Mouse (Mus musculus) MEL (cell line): ENCODE results near the gene Spop. TPM values are rescaled to one million over a fixed set of nuclear protein-coding genes. Genes with fewer than 3 reads are reported as not detected.

Experiments used
- DNase-seq: peaks from one replicate; pipeline ENCODE4 v3.0.0; 2011; ENCODE audit warnings: low read depth, low spot score
- H3K27ac ChIP-seq: 2 replicates; pipeline ENCODE4 v1.5.1; 2012; ENCODE audit warnings: low read depth, mild to moderate bottlenecking, control low read depth, low read length, moderate library complexity; ENCODE audit not compliant: control insufficient read depth
- H3K27me3 ChIP-seq, 2 experiments: fragments of 150-350 bp in 1 of 2; sonication (generic) in 1 of 2; 2 replicates each; pipeline ENCODE4 v1.6.1; 2012; ENCODE audit warnings: low read length in 2 of 2, mild to moderate bottlenecking in 2 of 2, improper control_type of control experiment in 1 of 2, moderate library complexity in 1 of 2; ENCODE audit not compliant: insufficient read depth in 2 of 2, control insufficient read depth in 1 of 2
- H3K36me3 ChIP-seq, 2 experiments: 2 replicates each; pipeline ENCODE4 v1.6.1; 2012 to 2014; ENCODE audit warnings: low read length in 2 of 2, improper control_type of control experiment in 1 of 2, inconsistent platforms in 1 of 2, mild to moderate bottlenecking in 1 of 2; ENCODE audit not compliant: insufficient read depth in 2 of 2, control insufficient read depth in 1 of 2
- H3K4me1 ChIP-seq, 2 experiments: fragments of 150-350 bp in 1 of 2; sonication (generic) in 1 of 2; 2 replicates each; pipeline ENCODE4 v1.6.1; 2012; ENCODE audit warnings: low read length in 2 of 2, improper control_type of control experiment in 1 of 2, mild to moderate bottlenecking in 1 of 2; ENCODE audit not compliant: insufficient read depth in 2 of 2, control insufficient read depth in 1 of 2
- H3K4me3 ChIP-seq, 2 experiments: fragments of 150-350 bp in 1 of 2; sonication (generic) in 1 of 2; 2 replicates each; pipeline ENCODE4 v1.5.1; 2012; ENCODE audit warnings: low read depth in 2 of 2, low read length in 2 of 2, mild to moderate bottlenecking in 2 of 2, moderate library complexity in 2 of 2, control low read depth in 1 of 2, improper control_type of control experiment in 1 of 2; ENCODE audit not compliant: control insufficient read depth in 1 of 2, insufficient read depth in 1 of 2
- H3K79me2 ChIP-seq: 2 replicates; pipeline ENCODE4 v1.6.1; 2012; ENCODE audit warnings: mild to moderate bottlenecking, low read length, moderate library complexity; ENCODE audit not compliant: control insufficient read depth, poor library complexity, insufficient read depth
- H3K9ac ChIP-seq: 2 replicates; pipeline ENCODE4 v1.6.1; 2012; ENCODE audit warnings: low read depth, mild to moderate bottlenecking, control low read depth, low read length, moderate library complexity; ENCODE audit not compliant: control insufficient read depth, poor library complexity, severe bottlenecking
- H3K9me3 ChIP-seq: fragments of 150-350 bp; sonication (generic); replicated peaks from 2 replicates; pipeline ENCODE4 v1.6.1; 2012; ENCODE audit warnings: mild to moderate bottlenecking, low read length, improper control_type of control experiment, moderate library complexity; ENCODE audit not compliant: insufficient read depth
- BHLHE40 ChIP-seq: IDR thresholded peaks from 2 replicates; pipeline ENCODE4 v1.6.1; 2012; ENCODE audit warnings: low read depth, mild to moderate bottlenecking, inconsistent platforms, low read length, improper control_type of control experiment, borderline replicate concordance
- CHD1 ChIP-seq: IDR thresholded peaks from 2 replicates; pipeline ENCODE4 v1.6.1; 2012; ENCODE audit warnings: low read depth, mild to moderate bottlenecking, inconsistent platforms, low read length, improper control_type of control experiment
- CHD2 ChIP-seq: IDR thresholded peaks from 2 replicates; pipeline ENCODE4 v1.6.1; 2011; ENCODE audit warnings: low read length, improper control_type of control experiment
- CTCF ChIP-seq, 3 experiments: IDR thresholded peaks in 2 of 3; conservative IDR thresholded peaks in 1 of 3; 2 replicates each; pipeline ENCODE4 v1.5.1; 2011 to 2012; ENCODE audit warnings: low read length in 3 of 3, low read depth in 2 of 3, mild to moderate bottlenecking in 2 of 3, improper control_type of control experiment in 1 of 3, inconsistent platforms in 1 of 3, mixed read lengths in 1 of 3, moderate library complexity in 1 of 3; ENCODE audit not compliant: control insufficient read depth in 1 of 3, insufficient read depth in 1 of 3, poor library complexity in 1 of 3, severe bottlenecking in 1 of 3
- E2F4 ChIP-seq: IDR thresholded peaks from 2 replicates; pipeline ENCODE4 v1.6.1; 2011; ENCODE audit warnings: low read depth, low read length, improper control_type of control experiment, borderline replicate concordance
- EP300 ChIP-seq, 2 experiments: IDR thresholded peaks; 2 replicates each; pipeline ENCODE4 v1.6.1; 2011; ENCODE audit warnings: improper control_type of control experiment in 2 of 2, low read length in 2 of 2, low read depth in 1 of 2, mild to moderate bottlenecking in 1 of 2
- GABPA ChIP-seq: IDR thresholded peaks from 2 replicates; pipeline ENCODE4 v1.6.1; 2012; ENCODE audit warnings: low read depth, mild to moderate bottlenecking, inconsistent platforms, low read length, improper control_type of control experiment, moderate library complexity
- KAT2A ChIP-seq: conservative IDR thresholded peaks from 2 replicates; pipeline ENCODE4 v1.6.1; 2012; ENCODE audit warnings: low read depth, low read length, improper control_type of control experiment, inconsistent platforms
- MAX ChIP-seq: IDR thresholded peaks from 2 replicates; pipeline ENCODE4 v1.6.1; 2011; ENCODE audit warnings: low read length, improper control_type of control experiment
- MAZ ChIP-seq: IDR thresholded peaks from 2 replicates; pipeline ENCODE4 v1.6.1; 2012; ENCODE audit warnings: low read depth, mild to moderate bottlenecking, inconsistent platforms, low read length, improper control_type of control experiment
- MEF2A ChIP-seq: IDR thresholded peaks from 2 replicates; pipeline ENCODE4 v1.6.1; 2014; ENCODE audit warnings: low read depth, mild to moderate bottlenecking, inconsistent platforms, low read length, improper control_type of control experiment; ENCODE audit not compliant: poor library complexity, insufficient replicate concordance, severe bottlenecking; ENCODE audit errors: extremely low read depth
- NELFE ChIP-seq: IDR thresholded peaks from 2 replicates; pipeline ENCODE4 v1.6.1; 2011; ENCODE audit warnings: low read depth, low read length, improper control_type of control experiment
- RAD21 ChIP-seq: IDR thresholded peaks from 2 replicates; pipeline ENCODE4 v1.6.1; 2011; ENCODE audit warnings: mild to moderate bottlenecking, low read depth, low read length, improper control_type of control experiment
- RCOR1 ChIP-seq: IDR thresholded peaks from 2 replicates; pipeline ENCODE4 v1.6.1; 2012; ENCODE audit warnings: low read depth, mild to moderate bottlenecking, inconsistent platforms, low read length, improper control_type of control experiment
- SIN3A ChIP-seq: IDR thresholded peaks from 2 replicates; pipeline ENCODE4 v1.6.1; 2012; ENCODE audit warnings: low read length, improper control_type of control experiment, inconsistent platforms
- SMC3 ChIP-seq: IDR thresholded peaks from 2 replicates; pipeline ENCODE4 v1.6.1; 2011; ENCODE audit warnings: low read depth, low read length, improper control_type of control experiment
- TBP ChIP-seq: IDR thresholded peaks from 2 replicates; pipeline ENCODE4 v1.8.0; 2011; ENCODE audit warnings: low read depth, low read length, improper control_type of control experiment
- TCF12 ChIP-seq: IDR thresholded peaks from 2 replicates; pipeline ENCODE4 v1.6.1; 2014; ENCODE audit warnings: low read depth, mild to moderate bottlenecking, inconsistent platforms, low read length, improper control_type of control experiment, moderate library complexity
- UBTF ChIP-seq: IDR thresholded peaks from 2 replicates; pipeline ENCODE4 v1.6.1; 2012; ENCODE audit warnings: low read depth, mild to moderate bottlenecking, inconsistent platforms, low read length, improper control_type of control experiment, moderate library complexity, borderline replicate concordance; ENCODE audit not compliant: insufficient read depth
- USF1 ChIP-seq: IDR thresholded peaks from 2 replicates; pipeline ENCODE4 v1.6.1; 2014; ENCODE audit warnings: low read depth, mild to moderate bottlenecking, inconsistent platforms, low read length, improper control_type of control experiment, moderate library complexity
- USF2 ChIP-seq, 2 experiments: IDR thresholded peaks; 2 replicates each; pipeline ENCODE4 v1.6.1; 2011 to 2012; ENCODE audit warnings: improper control_type of control experiment in 2 of 2, low read length in 2 of 2, borderline replicate concordance in 1 of 2, inconsistent platforms in 1 of 2, low read depth in 1 of 2, mild to moderate bottlenecking in 1 of 2; ENCODE audit not compliant: insufficient read depth in 1 of 2
- ZC3H11A ChIP-seq: IDR thresholded peaks from 2 replicates; pipeline ENCODE4 v1.6.1; 2012; ENCODE audit warnings: low read depth, mild to moderate bottlenecking, inconsistent platforms, low read length, improper control_type of control experiment
- polyA plus RNA-seq, 2 experiments: library from polyadenylated mRNA; stranded (reverse) in 1 of 2; unstranded in 1 of 2; fragments of >175 nt in 1 of 2; fragments of >200 nt in 1 of 2; gene quantifications; 2 replicates each; pipeline versions ENCODE4 v1.2.1 to v1.2.4; 2012; ENCODE audit warnings: low replicate concordance in 2 of 2, low read depth in 1 of 2; ENCODE audit not compliant: insufficient read length in 2 of 2, insufficient read depth in 1 of 2, missing spikeins in 1 of 2
- total RNA-seq: library from RNA; depleted of rRNA; stranded (reverse); fragments of 300-350 nt; gene quantifications from 2 replicates; pipeline ENCODE4 v1.2.3, GENCODE M21; 2012

The Spop gene
- total and polyA plus RNA-seq, 3 experiments = 41.5 to 84.0 TPM; not detected in 1

- Histone ChIP-seq H3K9me3 (no peaks in the 10 kb centered on the region), H3K9ac (no peak overlapping the region), H3K4me1 (no peaks in the 10 kb centered on the region), H3K79me2 (no peaks in the 10 kb centered on the region), H3K36me3 (no peaks in the 10 kb centered on the region), H3K4me3 (no peak overlapping the region), H3K27me3 (peaks cover 22 to 30% of the 10 kb centered on the region in 2 experiments), H3K27ac (no peak overlapping the region)
- no peak for TF ChIP-seq NELFE
- no peak for TF ChIP-seq CHD2
- no peak for TF ChIP-seq CHD1
- peak; percentile 96 for TF ChIP-seq SMC3
- TF ChIP-seq RCOR1 = peak; percentile 88
- peak; percentile 90 for TF ChIP-seq ZC3H11A
- TF ChIP-seq TCF12 = no peak
- TF ChIP-seq CTCF (IDR thresholded peaks at IDR 0.05 in 2 of 3, conservative IDR thresholded peaks at IDR 0.05 in 1 of 3; ENCODE audit: control insufficient read depth in 1 of 3, insufficient read depth in 1 of 3, low read depth in 2 of 3, low read length in 3 of 3, poor library complexity in 1 of 3, severe bottlenecking in 1 of 3) = peak; percentile 88 to 99 (median 94)
- no peak for TF ChIP-seq BHLHE40
- TF ChIP-seq RAD21 = peak; percentile 92
- TF ChIP-seq USF2 (IDR thresholded peaks at IDR 0.05; ENCODE audit: borderline replicate concordance in 1 of 2, insufficient read depth in 1 of 2, low read depth in 1 of 2, low read length in 2 of 2) = no peak
- no peak for TF ChIP-seq E2F4
- TF ChIP-seq MAX = no peak
- no peak for TF ChIP-seq USF1
- peak; percentile 67 for DNase-seq
Measured at GRCm38 (mm10) chr11:95397843-95398835, 15.7 kb upstream of the Spop start.

GRCm38 (mm10) chr11:95399520-95400020, 14.3 kb upstream of the Spop start:
- H3K9ac ChIP-seq = no peak overlapping the region
- no peaks in the 10 kb centered on the region for H3K36me3 ChIP-seq
- H3K4me1 ChIP-seq = no peaks in the 10 kb centered on the region
- no peaks in the 10 kb centered on the region for H3K9me3 ChIP-seq
- no peak for TF ChIP-seq TBP
- no peak for TF ChIP-seq CTCF (IDR thresholded peaks at IDR 0.05 in 2 of 3, conservative IDR thresholded peaks at IDR 0.05 in 1 of 3; ENCODE audit: control insufficient read depth in 1 of 3, insufficient read depth in 1 of 3, low read depth in 2 of 3, low read length in 3 of 3, poor library complexity in 1 of 3, severe bottlenecking in 1 of 3)
- no peak for TF ChIP-seq USF2 (IDR thresholded peaks at IDR 0.05; ENCODE audit: borderline replicate concordance in 1 of 2, insufficient read depth in 1 of 2, low read depth in 1 of 2, low read length in 2 of 2)
- no peak for TF ChIP-seq E2F4
- no peak for TF ChIP-seq CHD2
- TF ChIP-seq KAT2A = no peak
- no peak for TF ChIP-seq RCOR1
- no peak for TF ChIP-seq SMC3
- TF ChIP-seq SIN3A = no peak
- no peak for TF ChIP-seq EP300 (IDR thresholded peaks at IDR 0.05; ENCODE audit: low read depth in 1 of 2, low read length in 2 of 2)
- no peak for TF ChIP-seq BHLHE40
- TF ChIP-seq GABPA = no peak
- no peak for TF ChIP-seq TCF12
- TF ChIP-seq USF1 = no peak
- TF ChIP-seq MAX = no peak
- no peak for TF ChIP-seq UBTF
- TF ChIP-seq MEF2A = no peak
- TF ChIP-seq MAZ = no peak
- H3K27me3 ChIP-seq = peaks cover 22 to 36% of the 10 kb centered on the region in 2 experiments
- H3K27ac ChIP-seq = no peak overlapping the region
- DNase-seq = no peak
- H3K4me3 ChIP-seq = no peak overlapping the region
- no peaks in the 10 kb centered on the region for H3K79me2 ChIP-seq
